ENCODE assay signal across 23 mouse cellular contexts in the genomic region with DNA sequence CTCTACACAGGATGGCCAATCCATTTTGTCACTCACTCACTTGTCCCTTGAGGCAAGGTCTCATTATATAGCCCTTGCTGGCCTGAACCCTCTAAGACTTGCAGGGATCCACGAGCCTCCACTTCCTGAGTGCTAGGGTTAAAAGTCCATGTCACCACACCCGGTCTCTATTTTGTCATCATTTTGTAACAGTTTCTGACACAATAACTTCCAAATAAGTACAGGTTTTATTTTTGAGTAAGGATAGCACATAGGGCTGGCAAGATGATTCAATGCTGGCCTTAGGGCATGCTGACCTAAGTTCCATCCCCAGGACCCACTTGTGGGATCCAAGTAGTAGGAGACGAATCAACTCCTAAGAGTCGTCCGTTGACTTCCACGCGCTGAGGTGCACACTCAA. TPM values are rescaled to one million over a fixed set of nuclear protein-coding genes. Genes with fewer than 3 reads are reported as not detected.
DNase-seq lines count a peak whose midpoint lies in the region; ATAC-seq and TF ChIP-seq lines count a peak whose summit lies in the region.
"Had no signal": no experiment of that assay in that cellular context is flagged by ENCODE, and none has a peak within 500 bp of the region (broad histone marks: within the 10 kb centered on the region; RNA-seq: fewer than 3 reads in every experiment).

No protein-coding gene starts in this region.

- TF ChIP-seq EP300 in CH12.LX (IDR thresholded peaks at IDR 0.05; ENCODE audit: low read length): no peak

- H3K27me3 ChIP-seq in intestine, embryonic 16.5 days (replicated peaks; ENCODE audit: control insufficient read depth, insufficient read depth, low read length): no peaks in the 10 kb centered on the region
- no peaks in the 10 kb centered on the region for H3K27me3 ChIP-seq in intestine, embryonic 15.5 days (replicated peaks)
- H3K27me3 ChIP-seq in CH12.LX (replicated peaks): no peaks in the 10 kb centered on the region
- H3K27me3 ChIP-seq: embryonic facial prominence, embryonic 12.5 days; Patski had no signal

- no peak overlapping the region for H3K9ac ChIP-seq in intestine, embryonic 16.5 days (ENCODE audit: low read depth, low read length)
- H3K9ac ChIP-seq in intestine, embryonic 15.5 days: no peak overlapping the region
- peak overlapping the region; percentile 83 for H3K9ac ChIP-seq in CH12.LX (ENCODE audit: insufficient read depth, low read depth)

- in situ Hi-C loops in CH12.LX (cut with MboI; ENCODE audit: low pct_ligation_motif_present, low pct_unique_long_range_greater_than_20kb, low sequenced_read_pairs): no loop called here

- DNase-seq in CH12.LX (ENCODE audit: extremely low read depth): no peak
- DNase-seq in left cerebral cortex, postnatal 14 days (ENCODE audit: low spot score in 2 of 2): no peak
- DNase-seq: adrenal gland, postnatal 36 days; forebrain, postnatal 0 days; lung, adult 18-20 months; right cerebral cortex, adult 18-20 months; thymus, adult 2 months had no signal

- H3K27ac ChIP-seq in intestine, embryonic 16.5 days (ENCODE audit: low read length): no peak overlapping the region
- no peak overlapping the region for H3K27ac ChIP-seq in intestine, embryonic 15.5 days
- H3K27ac ChIP-seq in CH12.LX (ENCODE audit: insufficient read depth, low read depth): peak overlapping the region; percentile 27

- no peak for TF ChIP-seq RAD21 in CH12.LX (IDR thresholded peaks at IDR 0.05; ENCODE audit: low read depth, low read length)

- H3K4me2 ChIP-seq in intestine, embryonic 16.5 days (ENCODE audit: low read depth, low read length): 0 out of 2 replicates have a peak overlapping the region, but pooled peaks have one; percentile 14
- H3K4me2 ChIP-seq in intestine, embryonic 15.5 days (replicated peaks): no peak overlapping the region
- peak overlapping the region; percentile 93 for H3K4me2 ChIP-seq in CH12.LX (ENCODE audit: insufficient read depth, low read depth, poor library complexity, severe bottlenecking)

- no peak for ATAC-seq in intestine, embryonic 16.5 days
- no peak for ATAC-seq in intestine, embryonic 15.5 days
- ATAC-seq in granulocyte monocyte progenitor cell, adult 5-6 weeks (replicated peaks; ENCODE audit: poor library complexity, severe bottlenecking): peak; percentile 20
- ATAC-seq in megakaryocyte, adult 5-6 weeks (ENCODE audit: poor library complexity, severe bottlenecking): peak; percentile 17
- ATAC-seq in erythroblast, adult 5-6 weeks (replicated peaks; ENCODE audit: low FRiP score, poor library complexity, severe bottlenecking): no peak
- ATAC-seq: forebrain, postnatal 0 days; Patski had no signal

- peaks cover 2% of the 10 kb centered on the region; the same call in 1 of the 2 replicates for H3K36me3 ChIP-seq in intestine, embryonic 16.5 days (ENCODE audit: control insufficient read depth, insufficient read depth, low read length)
- H3K36me3 ChIP-seq in intestine, embryonic 15.5 days: peaks cover 6% of the 10 kb centered on the region; the same call in 1 of the 2 replicates
- H3K36me3 ChIP-seq in CH12.LX (replicated peaks in 1 of 2; ENCODE audit: control insufficient read depth in 1 of 2, insufficient read depth in 1 of 2, low read length in 1 of 2): peaks cover 25 to 28% of the 10 kb centered on the region in 2 experiments

- H3K4me1 ChIP-seq in intestine, embryonic 16.5 days (ENCODE audit: control insufficient read depth, insufficient read depth, low read length): peaks cover 12% of the 10 kb centered on the region
- peaks cover 3% of the 10 kb centered on the region; the same call in 1 of the 2 replicates for H3K4me1 ChIP-seq in intestine, embryonic 15.5 days (replicated peaks)
- H3K4me1 ChIP-seq in CH12.LX (ENCODE audit: control insufficient read depth in 1 of 2, insufficient read depth in 2 of 2): peaks cover 4 to 34% of the 10 kb centered on the region in 2 experiments; a peak in 2 of 4 replicates

- dilution Hi-C loops in CH12.LX (cut with MboI; ENCODE audit: extremely low pct_ligation_motif_present, extremely low pct_unique_long_range_greater_than_20kb, low sequenced_read_pairs): no loop called here

- no peak for TF ChIP-seq POLR2A in CH12.LX (IDR thresholded peaks at IDR 0.05; ENCODE audit: low read depth, low read length)

- H3K79me2 ChIP-seq in CH12.LX (replicated peaks; ENCODE audit: control insufficient read depth, extremely low read depth, insufficient read depth, poor library complexity, severe bottlenecking): peaks cover 33% of the 10 kb centered on the region

- TF ChIP-seq CTCF in CH12.LX (conservative IDR thresholded peaks at IDR 0.05 in 1 of 2, IDR thresholded peaks at IDR 0.05 in 1 of 2; ENCODE audit: low read depth in 2 of 2, low read length in 2 of 2): no peak

- no peaks in the 10 kb centered on the region for H3K9me3 ChIP-seq in intestine, embryonic 16.5 days (ENCODE audit: control insufficient read depth, low read length)
- H3K9me3 ChIP-seq in intestine, embryonic 15.5 days: no peaks in the 10 kb centered on the region
- H3K9me3 ChIP-seq in CH12.LX (replicated peaks; ENCODE audit: low read length): no peaks in the 10 kb centered on the region
- H3K9me3 ChIP-seq: embryonic facial prominence, embryonic 12.5 days; hindbrain, embryonic 10.5 days; limb, embryonic 10.5 days; midbrain, embryonic 13.5 days had no signal

- 64% methylated on average over 7 of the region's 7 CpGs for WGBS in intestine, embryonic 16.5 days
- 71% methylated on average over 7 of the region's 7 CpGs for WGBS in intestine, embryonic 15.5 days

- intact Hi-C loops in left cerebral cortex, postnatal 14 days (cut with DNase I): no loop called here

- H3K4me3 ChIP-seq in intestine, embryonic 16.5 days (ENCODE audit: low read length): no peak overlapping the region
- no peak overlapping the region for H3K4me3 ChIP-seq in intestine, embryonic 15.5 days (replicated peaks)
- H3K4me3 ChIP-seq in CH12.LX (replicated peaks in 1 of 3; ENCODE audit: low read depth in 2 of 3, low read length in 2 of 3, poor library complexity in 1 of 3): no peak overlapping the region

RNA-seq across cellular contexts. Expression of gene Eif4a2, which starts 1.1 kb away (rescaled TPM):
- 193 TPM in 2 replicates for polyA plus RNA-seq in intestine, embryonic 16.5 days (2015; fragmentation: Nextera tagmentation; extraction: Ambion mirVana)
- polyA plus RNA-seq in intestine, embryonic 15.5 days (2015; fragmentation: Nextera tagmentation; extraction: Ambion mirVana): 204 and 222 TPM in 2 replicates
- total RNA-seq in CH12.LX (2012; rRNA removed) (358 and 457 TPM in 2 replicates), CH12.LX (2014; rRNA removed) (660 and 860 TPM in 2 replicates)
- polyA plus RNA-seq in CH12.LX (2012; ENCODE audit: insufficient read length, low read depth): 475 TPM in 2 replicates
- total RNA-seq in granulocyte monocyte progenitor cell, adult 5-6 weeks (2014; fragmentation: Nextera tagmentation): 322 and 433 TPM in 2 replicates
- 678 and 830 TPM in 2 replicates for total RNA-seq in granulocyte monocyte progenitor cell, adult 5-6 weeks (2017)
- 299 and 324 TPM in 2 replicates for total RNA-seq in megakaryocyte, adult 5-6 weeks (2015)
- total RNA-seq in megakaryocyte, adult 5-6 weeks (2017): 454 and 463 TPM in 2 replicates
- 120 and 145 TPM in 2 replicates for total RNA-seq in erythroblast, adult 5-6 weeks (2015; ENCODE audit: low replicate concordance)
- total RNA-seq in erythroblast, adult 5-6 weeks (2017; ENCODE audit: low replicate concordance): 151 and 206 TPM in 2 replicates
- 100 to 1,000 TPM; 759 to 792 TPM for total RNA-seq in left cerebral cortex, postnatal 14 days (2021)

RNA-seq across cellular contexts. Expression of gene Rfc4, which starts 21.4 kb away (rescaled TPM):
- 88.3 and 107 TPM in 2 replicates for polyA plus RNA-seq in intestine, embryonic 16.5 days (2015; fragmentation: Nextera tagmentation; extraction: Ambion mirVana)
- polyA plus RNA-seq in intestine, embryonic 15.5 days (2015; fragmentation: Nextera tagmentation; extraction: Ambion mirVana): 118 and 130 TPM in 2 replicates
- total RNA-seq in CH12.LX (2012; rRNA removed) (121 and 125 TPM in 2 replicates), CH12.LX (2014; rRNA removed) (191 and 204 TPM in 2 replicates)
- 74.6 and 91.5 TPM in 2 replicates for polyA plus RNA-seq in CH12.LX (2012; ENCODE audit: insufficient read length, low read depth)
- 100.0 and 117 TPM in 2 replicates for total RNA-seq in granulocyte monocyte progenitor cell, adult 5-6 weeks (2014; fragmentation: Nextera tagmentation)
- total RNA-seq in granulocyte monocyte progenitor cell, adult 5-6 weeks (2017): 78.2 and 92.9 TPM in 2 replicates
- 107 and 122 TPM in 2 replicates for total RNA-seq in megakaryocyte, adult 5-6 weeks (2015)
- 42.3 and 45.5 TPM in 2 replicates for total RNA-seq in megakaryocyte, adult 5-6 weeks (2017)
- 51.0 and 64.0 TPM in 2 replicates for total RNA-seq in erythroblast, adult 5-6 weeks (2015; ENCODE audit: low replicate concordance)
- 20.4 and 27.0 TPM in 2 replicates for total RNA-seq in erythroblast, adult 5-6 weeks (2017; ENCODE audit: low replicate concordance)
- 1 to 10 TPM; 3.8 to 6.0 TPM for total RNA-seq in left cerebral cortex, postnatal 14 days (2021)

RNA-seq across cellular contexts. Expression of gene Adipoq, which starts 40.2 kb away (rescaled TPM):
- polyA plus RNA-seq in intestine, embryonic 16.5 days (2015; fragmentation: Nextera tagmentation; extraction: Ambion mirVana): not detected in 2 replicates
- polyA plus RNA-seq in intestine, embryonic 15.5 days (2015; fragmentation: Nextera tagmentation; extraction: Ambion mirVana): not detected in 2 replicates
- 0.13 TPM in 1 of 2 replicates, not detected in the other for total RNA-seq in CH12.LX (2012; rRNA removed)
- total RNA-seq in CH12.LX (2014; rRNA removed): 0.68 and 0.99 TPM in 2 replicates
- 0.55 and 1.1 TPM in 2 replicates for polyA plus RNA-seq in CH12.LX (2012; ENCODE audit: insufficient read length, low read depth)
- not detected in 2 replicates for total RNA-seq in granulocyte monocyte progenitor cell, adult 5-6 weeks (2014; fragmentation: Nextera tagmentation)
- 0.15 TPM in 1 of 2 replicates, not detected in the other for total RNA-seq in granulocyte monocyte progenitor cell, adult 5-6 weeks (2017)
- total RNA-seq in megakaryocyte, adult 5-6 weeks (2015): 0.55 and 0.80 TPM in 2 replicates
- 0.40 and 1.7 TPM in 2 replicates for total RNA-seq in megakaryocyte, adult 5-6 weeks (2017)
- total RNA-seq in erythroblast, adult 5-6 weeks (2015; ENCODE audit: low replicate concordance): 4.4 TPM in 1 of 2 replicates, not detected in the other
- not detected in 2 replicates for total RNA-seq in erythroblast, adult 5-6 weeks (2017; ENCODE audit: low replicate concordance)
- total RNA-seq in left cerebral cortex, postnatal 14 days (2021): not detected
- total RNA-seq: common myeloid progenitor, adult 5-6 weeks; layer of hippocampus, adult 18-20 months had no signal
- polyA plus RNA-seq: embryonic facial prominence, embryonic 12.5 days; forebrain, postnatal 0 days; heart, embryonic 16.5 days; hindbrain, embryonic 10.5 days; intestine, embryonic 14.5 days; limb, embryonic 10.5 days; macrophage; Patski had no signal

RNA-seq across cellular contexts. Expression of gene Kng1, which starts 48.5 kb away (rescaled TPM):
- polyA plus RNA-seq in intestine, embryonic 16.5 days (2015; fragmentation: Nextera tagmentation; extraction: Ambion mirVana): 5.4 and 15.1 TPM in 2 replicates
- polyA plus RNA-seq in intestine, embryonic 15.5 days (2015; fragmentation: Nextera tagmentation; extraction: Ambion mirVana): 6.6 and 10.9 TPM in 2 replicates
- total RNA-seq in CH12.LX (2012; rRNA removed) (not detected in 2 replicates), CH12.LX (2014; rRNA removed) (not detected in 2 replicates)
- not detected in 2 replicates for polyA plus RNA-seq in CH12.LX (2012; ENCODE audit: insufficient read length, low read depth)
- total RNA-seq in granulocyte monocyte progenitor cell, adult 5-6 weeks (2014; fragmentation: Nextera tagmentation): not detected in 2 replicates
- not detected in 2 replicates for total RNA-seq in granulocyte monocyte progenitor cell, adult 5-6 weeks (2017)
- total RNA-seq in megakaryocyte, adult 5-6 weeks (2015): 0.46 TPM in 1 of 2 replicates, not detected in the other
- 0.11 and 0.41 TPM in 2 replicates for total RNA-seq in megakaryocyte, adult 5-6 weeks (2017)
- not detected in 2 replicates for total RNA-seq in erythroblast, adult 5-6 weeks (2015; ENCODE audit: low replicate concordance)
- 0.51 TPM in 1 of 2 replicates, not detected in the other for total RNA-seq in erythroblast, adult 5-6 weeks (2017; ENCODE audit: low replicate concordance)
- not detected for total RNA-seq in left cerebral cortex, postnatal 14 days (2021)
- total RNA-seq: common myeloid progenitor, adult 5-6 weeks; forebrain, postnatal 0 days; heart, adult 18-20 months; layer of hippocampus, adult 18-20 months had no signal
- polyA plus RNA-seq: embryonic facial prominence, embryonic 12.5 days; forebrain, postnatal 0 days; hindbrain, embryonic 10.5 days; intestine, embryonic 14.5 days; limb, embryonic 10.5 days; macrophage had no signal

Comparison
In these comparisons a context has a peak if more than half of its experiments do, and no peak if none do; other contexts are left out.
1. ATAC-seq: peak in granulocyte monocyte progenitor cell, adult 5-6 weeks (single experiment) and megakaryocyte, adult 5-6 weeks (single experiment); none in intestine, embryonic 16.5 days (single experiment), intestine, embryonic 15.5 days (single experiment) and erythroblast, adult 5-6 weeks (single experiment).